Mouse (Mus musculus) large intestine, adult 2 months (tissue): ENCODE data around the gene Hs6st1. TPM values are rescaled to one million over a fixed set of nuclear protein-coding genes. Genes with fewer than 3 reads are reported as not detected.

ENCODE experiments used
- polyA plus RNA-seq: library from polyadenylated mRNA; depleted of rRNA; stranded (reverse); fragments of >200 nt; gene quantifications from 2 replicates; pipeline ENCODE4 v1.2.3, GENCODE M21; 2012; rRNA removed

The Hs6st1 gene
- polyA plus RNA-seq, 1 experiment: 46.7 TPM

Other genes with a start within 250 kb of the Hs6st1 start
- gene Uggt1, start 176.3 kb downstream of the Hs6st1 start, polyA plus RNA-seq: 18.5 and 19.8 TPM in 2 replicates
- 88.2 and 180 TPM in 2 replicates for gene Neurl3, start 206.3 kb downstream of the Hs6st1 start, polyA plus RNA-seq
- gene Arid5a, start 239.3 kb downstream of the Hs6st1 start, polyA plus RNA-seq: 7.8 and 8.0 TPM in 2 replicates